Mouse (Mus musculus) myocyte (in vitro differentiated cells): ENCODE measurements around the gene Thap2. TPM values are rescaled to one million over a fixed set of nuclear protein-coding genes. Genes with fewer than 3 reads are reported as not detected.
A peak's percentile ranks its signal among the peaks of the same experiment; 100 is the strongest.

Experiments used
- H3K27me3 ChIP-seq: one replicate; pipeline ENCODE4 v1.6.1; 2011; ENCODE audit not compliant: control insufficient read depth, insufficient read depth, insufficient read length
- H3K36me3 ChIP-seq: one replicate; pipeline ENCODE4 v1.6.1; 2011; ENCODE audit not compliant: control insufficient read depth, insufficient read depth
- H3K4me2 ChIP-seq: one replicate; pipeline ENCODE4 v1.6.1; 2011; ENCODE audit warnings: low read depth, control low read depth
- H3K4me3 ChIP-seq: one replicate; pipeline ENCODE4 v1.5.1; 2011; ENCODE audit warnings: mild to moderate bottlenecking, control low read depth, moderate library complexity
- H3K79me2 ChIP-seq: one replicate; pipeline ENCODE4 v1.6.1; 2011; ENCODE audit not compliant: control insufficient read depth, insufficient read depth
- H3ac ChIP-seq: one replicate; pipeline ENCODE4 v1.6.1; 2011; ENCODE audit not compliant: control insufficient read depth, insufficient read length
- CEBPB ChIP-seq: IDR thresholded peaks from 2 replicates; pipeline ENCODE4 v1.6.1; 2011; ENCODE audit warnings: mild to moderate bottlenecking, moderate library complexity; ENCODE audit not compliant: poor library complexity, insufficient read depth, severe bottlenecking
- E2F4 ChIP-seq: IDR thresholded peaks from one replicate; pipeline ENCODE4 v1.6.1; 2011; ENCODE audit warnings: mild to moderate bottlenecking, control low read depth, moderate library complexity; ENCODE audit not compliant: insufficient read depth
- MAX ChIP-seq: IDR thresholded peaks from one replicate; pipeline ENCODE4 v1.6.1; 2011; ENCODE audit warnings: low read depth, mild to moderate bottlenecking, control low read depth
- MYOD1 ChIP-seq, 3 experiments: IDR thresholded peaks; one replicate each; pipeline ENCODE4 v1.6.1; 2011; ENCODE audit warnings: control low read depth in 2 of 3, low read depth in 2 of 3, mild to moderate bottlenecking in 2 of 3, moderate library complexity in 1 of 3; ENCODE audit not compliant: insufficient read length in 2 of 3, control insufficient read depth in 1 of 3
- MYOG ChIP-seq, 3 experiments: IDR thresholded peaks; one replicate each; pipeline ENCODE4 v1.6.1; 2011; ENCODE audit warnings: control low read depth in 2 of 3, low read depth in 2 of 3, mild to moderate bottlenecking in 2 of 3; ENCODE audit not compliant: insufficient read length in 2 of 3, control insufficient read depth in 1 of 3, insufficient read depth in 1 of 3
- POLR2A ChIP-seq: IDR thresholded peaks from one replicate; pipeline ENCODE4 v1.6.1; 2011; ENCODE audit warnings: low read depth, mild to moderate bottlenecking, control low read depth, moderate library complexity; ENCODE audit not compliant: insufficient read length
- POLR2AphosphoS2 ChIP-seq: IDR thresholded peaks from one replicate; pipeline ENCODE4 v1.6.1; 2011; ENCODE audit warnings: low read depth, control low read depth; ENCODE audit not compliant: insufficient read length
- REST ChIP-seq: IDR thresholded peaks from one replicate; pipeline ENCODE4 v1.6.1; 2011; ENCODE audit warnings: mild to moderate bottlenecking, control low read depth, moderate library complexity; ENCODE audit not compliant: insufficient read depth, insufficient read length
- SRF ChIP-seq: IDR thresholded peaks from one replicate; pipeline ENCODE4 v1.6.1; 2011; ENCODE audit warnings: low read depth; ENCODE audit not compliant: control insufficient read depth, insufficient read length
- TCF12 ChIP-seq: IDR thresholded peaks from one replicate; pipeline ENCODE4 v1.6.1; 2011; ENCODE audit warnings: mild to moderate bottlenecking, control low read depth; ENCODE audit not compliant: poor library complexity, insufficient read depth, severe bottlenecking
- TCF3 ChIP-seq: IDR thresholded peaks from one replicate; pipeline ENCODE4 v1.6.1; 2011; ENCODE audit warnings: low read depth, control low read depth; ENCODE audit not compliant: insufficient read length
- USF1 ChIP-seq: IDR thresholded peaks from one replicate; pipeline ENCODE4 v1.6.1; 2011; ENCODE audit warnings: low read depth, mild to moderate bottlenecking, control low read depth, moderate library complexity
- polyA plus RNA-seq: library from polyadenylated mRNA; unstranded; fragments of >200 nt; fragmentation: generic; extraction: Trizol; gene quantifications from one replicate; pipeline ENCODE4 v1.2.1, GENCODE M21; 2012; ENCODE audit warnings: missing spikeins

The Thap2 gene
- polyA plus RNA-seq, 1 experiment, result 5.8 TPM

DNA sequence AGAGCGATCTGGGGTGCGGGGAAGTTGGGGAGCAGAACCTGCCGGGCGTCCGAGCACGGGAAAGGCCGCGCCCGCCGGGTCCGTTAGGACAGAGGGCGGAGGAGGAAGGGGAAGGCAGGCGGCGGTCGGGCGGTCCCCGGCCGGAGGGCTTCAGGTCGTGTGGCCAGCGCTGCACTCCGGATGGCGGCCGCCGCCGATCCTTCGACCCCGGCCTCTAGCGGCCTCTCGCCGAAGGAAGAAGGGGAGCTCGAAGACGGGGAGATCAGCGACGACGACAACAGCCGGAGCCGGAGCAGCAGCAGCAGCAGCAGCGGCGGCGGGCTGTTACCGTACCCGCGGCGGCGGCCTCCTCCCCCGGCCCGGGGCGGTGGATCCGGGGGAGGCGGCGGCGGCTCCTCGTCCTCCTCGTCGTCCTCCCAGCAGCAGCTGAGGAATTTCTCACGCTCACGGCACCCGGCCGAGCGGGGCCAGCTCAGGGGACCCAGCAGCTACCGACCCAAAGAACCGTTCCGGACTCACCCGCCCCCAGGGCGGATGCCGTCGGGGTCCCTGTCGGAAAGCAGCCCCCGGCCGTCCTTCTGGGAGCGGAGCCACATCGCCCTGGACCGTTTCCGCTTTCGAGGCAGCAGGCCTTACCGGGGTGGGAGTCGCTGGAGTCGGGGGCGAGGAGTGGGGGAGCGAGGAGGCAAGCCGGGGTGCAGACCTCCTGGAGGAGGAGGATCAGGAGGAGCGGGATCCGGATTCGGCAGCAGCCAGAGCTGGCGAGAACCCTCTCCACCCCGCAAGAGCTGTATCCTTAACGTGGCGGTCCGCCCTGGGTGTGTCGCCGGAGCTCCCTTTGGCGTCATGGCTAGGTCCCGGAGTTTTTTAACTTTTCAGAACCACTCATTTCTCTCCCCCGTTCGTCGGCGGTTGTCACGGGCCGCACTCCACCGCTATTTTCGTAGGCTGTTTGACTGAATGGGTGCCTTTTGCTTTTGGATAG lies 1.1 kb upstream of the Thap2 start:
- TF ChIP-seq CEBPB, result no peak
- TF ChIP-seq POLR2AphosphoS2, result peak; percentile 41
- no peak for TF ChIP-seq MYOG (IDR thresholded peaks at IDR 0.05; ENCODE audit: control insufficient read depth in 1 of 3, insufficient read depth in 1 of 3, insufficient read length in 2 of 3, low read depth in 2 of 3)
- no peak for TF ChIP-seq SRF
- peak; percentile 47 for TF ChIP-seq POLR2A
- no peak for TF ChIP-seq E2F4
- TF ChIP-seq TCF12, result no peak
- no peak for TF ChIP-seq USF1
- TF ChIP-seq MYOD1 (IDR thresholded peaks at IDR 0.05; ENCODE audit: control insufficient read depth in 1 of 3, insufficient read length in 2 of 3, low read depth in 2 of 3), result no peak

DNA sequence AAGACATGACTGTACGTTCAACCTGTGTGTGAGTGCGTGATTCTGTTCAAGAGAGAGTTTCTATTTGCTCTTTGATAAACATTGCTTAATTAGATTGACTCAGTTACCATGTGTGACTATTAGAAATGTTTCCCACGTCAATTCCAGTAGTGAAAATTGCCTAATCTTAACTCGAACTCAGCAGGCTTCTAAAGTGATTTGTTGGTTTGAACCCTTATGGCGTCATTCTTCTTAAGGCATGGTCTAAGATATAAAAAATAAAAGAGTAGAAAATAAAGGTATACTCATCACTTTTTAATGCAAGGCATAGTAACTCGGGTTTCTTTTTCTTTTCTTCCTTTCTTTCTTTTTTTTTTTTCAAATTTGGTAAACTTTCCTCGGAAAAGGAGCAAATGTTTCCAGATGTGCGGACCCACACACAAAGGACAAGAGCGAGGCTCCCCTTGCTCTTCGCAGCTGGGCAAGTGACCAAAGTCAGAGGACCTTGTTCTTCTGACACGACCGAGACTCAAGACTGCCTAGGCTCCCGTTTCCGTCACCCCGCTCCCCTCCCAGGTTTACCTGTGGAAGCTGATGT lies 511 bp downstream of the Thap2 start:
- no peak for TF ChIP-seq REST
- no peak for TF ChIP-seq E2F4
- no peak for TF ChIP-seq USF1
- TF ChIP-seq SRF, result no peak
- no peak for TF ChIP-seq POLR2A
- no peak for TF ChIP-seq MYOD1 (IDR thresholded peaks at IDR 0.05; ENCODE audit: control insufficient read depth in 1 of 3, insufficient read length in 2 of 3, low read depth in 2 of 3)
- TF ChIP-seq TCF12, result no peak
- no peak for TF ChIP-seq MYOG (IDR thresholded peaks at IDR 0.05; ENCODE audit: control insufficient read depth in 1 of 3, insufficient read depth in 1 of 3, insufficient read length in 2 of 3, low read depth in 2 of 3)
- TF ChIP-seq POLR2AphosphoS2, result no peak
- no peak for TF ChIP-seq TCF3
- no peak for TF ChIP-seq MAX
- TF ChIP-seq CEBPB, result no peak
- H3K79me2 ChIP-seq, result peaks cover 80% of the 10 kb centered on the region
- no peaks in the 10 kb centered on the region for H3K27me3 ChIP-seq
- H3ac ChIP-seq, result peak overlapping the region; percentile 95
- H3K4me3 ChIP-seq, result peak overlapping the region; percentile 95
- H3K4me2 ChIP-seq, result peak overlapping the region; percentile 89
- peaks cover 14% of the 10 kb centered on the region for H3K36me3 ChIP-seq

More for the DNA sequence above, 1.1 kb upstream of the Thap2 start:
- Histone ChIP-seq H3K4me3 (peak overlapping the region; percentile 95), H3K36me3 (peaks cover 28% of the 10 kb centered on the region), H3K27me3 (no peaks in the 10 kb centered on the region), H3ac (peak overlapping the region; percentile 95), H3K79me2 (peaks cover 91% of the 10 kb centered on the region), H3K4me2 (peak overlapping the region; percentile 78)

- Histone ChIP-seq H3ac (peak overlapping the region; percentile 95), H3K4me2 (peak overlapping the region; percentile 89), H3K4me3 (peak overlapping the region; percentile 95), H3K79me2 (peaks cover 78% of the 10 kb centered on the region), H3K36me3 (peaks cover 8% of the 10 kb centered on the region), H3K27me3 (no peaks in the 10 kb centered on the region)
- TF ChIP-seq CEBPB (no peak), MAX (no peak), POLR2AphosphoS2 (no peak), MYOD1 (IDR thresholded peaks at IDR 0.05; ENCODE audit: control insufficient read depth in 1 of 3, insufficient read length in 2 of 3, low read depth in 2 of 3) (no peak), POLR2A (no peak), TCF12 (no peak), TCF3 (no peak), USF1 (no peak), E2F4 (no peak), MYOG (IDR thresholded peaks at IDR 0.05; ENCODE audit: control insufficient read depth in 1 of 3, insufficient read depth in 1 of 3, insufficient read length in 2 of 3, low read depth in 2 of 3) (no peak), REST (no peak), SRF (no peak)
Observed at GRCm38 (mm10) chr10:115382846-115383643, 1.2 kb downstream of the Thap2 start.

- no peak for TF ChIP-seq SRF
- no peak for TF ChIP-seq TCF12
- no peak for TF ChIP-seq POLR2AphosphoS2
- no peak for TF ChIP-seq E2F4
- H3ac ChIP-seq, result no peak overlapping the region
- H3K79me2 ChIP-seq, result peaks cover 63% of the 10 kb centered on the region
- H3K4me2 ChIP-seq, result peak overlapping the region; percentile 89
- no peaks in the 10 kb centered on the region for H3K27me3 ChIP-seq
- H3K36me3 ChIP-seq, result no peaks in the 10 kb centered on the region
- H3K4me3 ChIP-seq, result peak overlapping the region; percentile 95
Observed at GRCm38 (mm10) chr10:115381506-115382084, 2.6 kb downstream of the Thap2 start.
